Mouse (Mus musculus) liver, embryonic 16.5 days (tissue): Measurements from ENCODE around the gene Gtf2ird1. TPM values are rescaled to one million over a fixed set of nuclear protein-coding genes. Genes with fewer than 3 reads are reported as not detected.

Experiments
- microRNA-seq: library from miRNA; unstranded; fragments of <30 nt; microRNA quantifications from one replicate; pipeline ENCODE4, GENCODE M21; 2016
- polyA plus RNA-seq: library from polyadenylated mRNA; unstranded; fragments of >200 nt; fragmentation: Nextera tagmentation; extraction: Ambion mirVana; gene quantifications from 2 replicates; pipeline ENCODE4 v1.2.1, GENCODE M21; 2015

Gene Gtf2ird1
- polyA plus RNA-seq, 1 experiment from 2014 or later, result 11.6 TPM

Small RNA genes lying within 50 kb of the gene (microRNA-seq; reads per million reads assigned to microRNA genes)
- gene Gm26340 (not detected), gene Mir3965 (not detected)

Other genes starting within 250 kb of the Gtf2ird1 start
- gene Ncf1, start 227.1 kb downstream of the Gtf2ird1 start, polyA plus RNA-seq, result 25.1 and 26.5 TPM in 2 replicates
- gene Gtf2i, start 142.0 kb downstream of the Gtf2ird1 start, polyA plus RNA-seq, result 31.7 and 34.2 TPM in 2 replicates
- 0.43 and 0.48 TPM in 2 replicates for gene Clip2, start 95.7 kb upstream of the Gtf2ird1 start, polyA plus RNA-seq
- gene Syna, start 103.5 kb upstream of the Gtf2ird1 start, polyA plus RNA-seq, result not detected in 2 replicates
- 130 and 141 TPM in 2 replicates for gene Rfc2, start 124.7 kb upstream of the Gtf2ird1 start, polyA plus RNA-seq
- gene Lat2, start 158.3 kb upstream of the Gtf2ird1 start, polyA plus RNA-seq, result 1.7 and 2.9 TPM in 2 replicates
- 167 TPM in 2 replicates for gene Eif4h, start 182.8 kb upstream of the Gtf2ird1 start, polyA plus RNA-seq
- gene Limk1, start 231.9 kb upstream of the Gtf2ird1 start, polyA plus RNA-seq, result 0.93 and 0.99 TPM in 2 replicates